In genomic region chr4:148319366-148319765, GRCm38 (mm10) we compare ENCODE assay signal across 17 mouse cellular contexts. TPM values are rescaled to one million over a fixed set of nuclear protein-coding genes. Genes with fewer than 3 reads are reported as not detected.
DNase-seq lines count a peak whose midpoint lies in the region; ATAC-seq lines count a peak whose summit lies in the region.
"Had no signal": no experiment of that assay in that cellular context is flagged by ENCODE, and none has a peak within 500 bp of the region (broad histone marks: within the 10 kb centered on the region; RNA-seq: fewer than 3 reads in every experiment).

No protein-coding gene starts in this region.

- no peak for DNase-seq in hindbrain, embryonic 14.5 days (ENCODE audit: low spot score)
- DNase-seq in natural killer cell, adult 2 months (ENCODE audit: low spot score in 2 of 2) = no peak
- DNase-seq: adrenal gland, adult 8-10 months; cerebellum, adult 11-12 months; cerebellum, adult 9-10 months; cerebellum, postnatal 25 days; heart, adult 2 months had no signal

- no peak overlapping the region for H3K4me2 ChIP-seq in hindbrain, embryonic 13.5 days
- no peak overlapping the region for H3K4me2 ChIP-seq in hindbrain, embryonic 16.5 days (ENCODE audit: low read length)
- H3K4me2 ChIP-seq in midbrain, embryonic 13.5 days (replicated peaks) = no peak overlapping the region
- no peak overlapping the region for H3K4me2 ChIP-seq in midbrain, embryonic 15.5 days
- H3K4me2 ChIP-seq in hindbrain, embryonic 14.5 days (replicated peaks) = no peak overlapping the region
- H3K4me2 ChIP-seq: embryonic facial prominence, embryonic 12.5 days; forebrain, embryonic 15.5 days; heart, embryonic 12.5 days; hindbrain, embryonic 15.5 days had no signal

- 0 out of 2 replicates have a peak overlapping the region, but pooled peaks have one; percentile 19 for H3K9ac ChIP-seq in hindbrain, embryonic 13.5 days
- H3K9ac ChIP-seq in hindbrain, embryonic 16.5 days (ENCODE audit: low read depth, low read length) = no peak overlapping the region
- H3K9ac ChIP-seq in midbrain, embryonic 13.5 days (replicated peaks) = no peak overlapping the region
- no peak overlapping the region for H3K9ac ChIP-seq in midbrain, embryonic 15.5 days
- no peak overlapping the region for H3K9ac ChIP-seq in hindbrain, embryonic 14.5 days
- H3K9ac ChIP-seq: embryonic facial prominence, embryonic 12.5 days; forebrain, embryonic 15.5 days; heart, embryonic 12.5 days; hindbrain, embryonic 15.5 days had no signal

- H3K27ac ChIP-seq in hindbrain, embryonic 13.5 days = peak overlapping the region; percentile 60
- no peak overlapping the region for H3K27ac ChIP-seq in hindbrain, embryonic 16.5 days (ENCODE audit: low read depth, low read length)
- peak overlapping the region; percentile 42 for H3K27ac ChIP-seq in midbrain, embryonic 13.5 days
- no peak overlapping the region for H3K27ac ChIP-seq in midbrain, embryonic 15.5 days
- peak overlapping the region; percentile 34; the same call in 1 of the 2 replicates for H3K27ac ChIP-seq in hindbrain, embryonic 14.5 days
- H3K27ac ChIP-seq: embryonic facial prominence, embryonic 12.5 days; forebrain, embryonic 15.5 days; heart, adult 2 months; hindbrain, embryonic 15.5 days had no signal

- WGBS in hindbrain, embryonic 13.5 days = 38% methylated on average over 12 of the region's 12 CpGs
- 47% methylated on average over 12 of the region's 12 CpGs for WGBS in hindbrain, embryonic 16.5 days
- 43% methylated on average over 12 of the region's 12 CpGs for WGBS in midbrain, embryonic 13.5 days
- 39% methylated on average over 12 of the region's 12 CpGs for WGBS in midbrain, embryonic 15.5 days
- 41% methylated on average over 12 of the region's 12 CpGs for WGBS in hindbrain, embryonic 14.5 days

- H3K9me3 ChIP-seq in hindbrain, embryonic 13.5 days = no peaks in the 10 kb centered on the region
- no peaks in the 10 kb centered on the region for H3K9me3 ChIP-seq in hindbrain, embryonic 16.5 days (ENCODE audit: control insufficient read depth, low read length)
- H3K9me3 ChIP-seq in midbrain, embryonic 13.5 days = no peaks in the 10 kb centered on the region
- no peaks in the 10 kb centered on the region for H3K9me3 ChIP-seq in midbrain, embryonic 15.5 days
- no peaks in the 10 kb centered on the region for H3K9me3 ChIP-seq in hindbrain, embryonic 14.5 days (ENCODE audit: control insufficient read depth, low read length)
- H3K9me3 ChIP-seq: embryonic facial prominence, embryonic 12.5 days; forebrain, embryonic 15.5 days; heart, embryonic 12.5 days; hindbrain, embryonic 15.5 days had no signal

- no peaks in the 10 kb centered on the region for H3K36me3 ChIP-seq in hindbrain, embryonic 13.5 days
- H3K36me3 ChIP-seq in hindbrain, embryonic 16.5 days (ENCODE audit: control insufficient read depth, insufficient read depth, low read length) = no peaks in the 10 kb centered on the region
- no peaks in the 10 kb centered on the region for H3K36me3 ChIP-seq in midbrain, embryonic 13.5 days
- no peaks in the 10 kb centered on the region for H3K36me3 ChIP-seq in midbrain, embryonic 15.5 days (replicated peaks)
- no peaks in the 10 kb centered on the region for H3K36me3 ChIP-seq in hindbrain, embryonic 14.5 days (replicated peaks; ENCODE audit: control insufficient read depth, insufficient read depth)
- H3K36me3 ChIP-seq: embryonic facial prominence, embryonic 12.5 days; forebrain, embryonic 15.5 days; heart, embryonic 12.5 days; hindbrain, embryonic 15.5 days had no signal

- no peak overlapping the region for H3K4me3 ChIP-seq in hindbrain, embryonic 13.5 days
- H3K4me3 ChIP-seq in hindbrain, embryonic 16.5 days (ENCODE audit: low read length) = no peak overlapping the region
- H3K4me3 ChIP-seq in midbrain, embryonic 13.5 days (replicated peaks) = no peak overlapping the region
- no peak overlapping the region for H3K4me3 ChIP-seq in midbrain, embryonic 15.5 days
- H3K4me3 ChIP-seq in hindbrain, embryonic 14.5 days (replicated peaks; ENCODE audit: low read length) = no peak overlapping the region
- H3K4me3 ChIP-seq: embryonic facial prominence, embryonic 12.5 days; forebrain, embryonic 15.5 days; heart, adult 2 months; heart, embryonic 12.5 days; hindbrain, embryonic 15.5 days had no signal

- peaks cover 62% of the 10 kb centered on the region for H3K4me1 ChIP-seq in hindbrain, embryonic 13.5 days (replicated peaks)
- H3K4me1 ChIP-seq in hindbrain, embryonic 16.5 days (ENCODE audit: control insufficient read depth, insufficient read depth, low read depth, low read length) = peaks cover 26% of the 10 kb centered on the region
- peaks cover 57% of the 10 kb centered on the region for H3K4me1 ChIP-seq in midbrain, embryonic 13.5 days (replicated peaks)
- H3K4me1 ChIP-seq in midbrain, embryonic 15.5 days = peaks cover 45% of the 10 kb centered on the region
- H3K4me1 ChIP-seq in hindbrain, embryonic 14.5 days (replicated peaks; ENCODE audit: control insufficient read depth, insufficient read depth, low read length) = peaks cover 37% of the 10 kb centered on the region
- H3K4me1 ChIP-seq: heart, embryonic 12.5 days had no signal

- ATAC-seq in hindbrain, embryonic 13.5 days (ENCODE audit: low FRiP score) = no peak
- ATAC-seq in hindbrain, embryonic 16.5 days = no peak
- ATAC-seq in midbrain, embryonic 13.5 days = peak; percentile 15; the same call in 1 of the 2 replicates
- ATAC-seq in midbrain, embryonic 15.5 days (replicated peaks) = no peak
- ATAC-seq in hindbrain, embryonic 14.5 days (ENCODE audit: low FRiP score) = no peak
- no peak for ATAC-seq in megakaryocyte, adult 5-6 weeks (ENCODE audit: poor library complexity, severe bottlenecking)
- ATAC-seq: forebrain, embryonic 15.5 days had no signal

- 0 out of 2 replicates have a peak, but pooled peaks cover 3% of the 10 kb centered on the region for H3K27me3 ChIP-seq in hindbrain, embryonic 13.5 days
- H3K27me3 ChIP-seq in hindbrain, embryonic 16.5 days (replicated peaks; ENCODE audit: control insufficient read depth, insufficient read depth, low read length) = no peaks in the 10 kb centered on the region
- H3K27me3 ChIP-seq in midbrain, embryonic 13.5 days = peaks cover 5% of the 10 kb centered on the region; the same call in 1 of the 2 replicates
- H3K27me3 ChIP-seq in midbrain, embryonic 15.5 days (replicated peaks) = no peaks in the 10 kb centered on the region
- H3K27me3 ChIP-seq in hindbrain, embryonic 14.5 days (ENCODE audit: control insufficient read depth, insufficient read depth, low read length) = no peaks in the 10 kb centered on the region
- H3K27me3 ChIP-seq: forebrain, embryonic 15.5 days; hindbrain, embryonic 15.5 days had no signal

RNA-seq across cellular contexts. Expression of gene Disp3, which starts 31.6 kb away (rescaled TPM):
- 14.8 and 15.4 TPM in 2 replicates for polyA plus RNA-seq in hindbrain, embryonic 13.5 days (2015; fragmentation: Nextera tagmentation; extraction: Ambion mirVana)
- 11.6 and 13.6 TPM in 2 replicates for polyA plus RNA-seq in hindbrain, embryonic 16.5 days (2015; fragmentation: Nextera tagmentation; extraction: Ambion mirVana)
- 11.1 and 12.0 TPM in 2 replicates for polyA plus RNA-seq in midbrain, embryonic 13.5 days (2015; fragmentation: Nextera tagmentation; extraction: Ambion mirVana)
- 12.5 and 13.6 TPM in 2 replicates for polyA plus RNA-seq in midbrain, embryonic 15.5 days (2015; fragmentation: Nextera tagmentation; extraction: Ambion mirVana)
- 16.6 and 16.9 TPM in 2 replicates for polyA plus RNA-seq in hindbrain, embryonic 14.5 days (2014; fragmentation: Nextera tagmentation; extraction: Ambion mirVana)
- total RNA-seq in megakaryocyte, adult 5-6 weeks (2015) = not detected in 2 replicates
- total RNA-seq in megakaryocyte, adult 5-6 weeks (2017) = not detected in 2 replicates
- total RNA-seq: heart, adult 2 months; heart, postnatal 25 days had no signal
- polyA plus RNA-seq: heart, adult 2 months had no signal

Comparison
In these comparisons a context has a peak if more than half of its experiments do, and no peak if none do; other contexts are left out.
1. H3K27ac ChIP-seq: peak in hindbrain, embryonic 13.5 days (single experiment), midbrain, embryonic 13.5 days (single experiment) and hindbrain, embryonic 14.5 days (single experiment); none in hindbrain, embryonic 16.5 days (single experiment) and midbrain, embryonic 15.5 days (single experiment).